In genomic region chr15:84609825-84610442, GRCm38 (mm10) we compare ENCODE assay signal across 13 mouse cellular contexts. TPM values are rescaled to one million over a fixed set of nuclear protein-coding genes. Genes with fewer than 3 reads are reported as not detected.
A peak's percentile ranks its signal among the peaks of the same experiment; 100 is the strongest.
DNase-seq lines count a peak whose midpoint lies in the region; ATAC-seq lines count a peak whose summit lies in the region.
"Had no signal": no experiment of that assay in that cellular context is flagged by ENCODE, and none has a peak within 500 bp of the region (broad histone marks: within the 10 kb centered on the region; RNA-seq: fewer than 3 reads in every experiment).

No protein-coding gene starts in this region.

- DNase-seq in layer of hippocampus, adult 9-11 months = peak; percentile 58
- DNase-seq in layer of hippocampus, postnatal 25 days (ENCODE audit: extremely low spot score in 1 of 2, low spot score in 1 of 2) = no peak
- peak; percentile 50 to 82 for DNase-seq in frontal cortex, adult 2 months (ENCODE audit: extremely low spot score in 1 of 2, low spot score in 1 of 2)
- DNase-seq in telencephalon, adult 2 months (ENCODE audit: low read depth, low spot score) = peak; percentile 72
- no peak for DNase-seq in heart, embryonic 10.5 days (ENCODE audit: low spot score)
- DNase-seq in gastrocnemius, adult 18-20 months (ENCODE audit: low spot score) = no peak
- DNase-seq: cerebellum, adult 11 months; kidney, adult 8-10 months had no signal

- peaks cover 6% of the 10 kb centered on the region; the same call in 1 of the 2 replicates for H3K9me3 ChIP-seq in kidney, embryonic 14.5 days (ENCODE audit: control insufficient read depth, low read length)
- H3K9me3 ChIP-seq in heart, embryonic 10.5 days = 0 out of 2 replicates have a peak, but pooled peaks cover 3% of the 10 kb centered on the region
- H3K9me3 ChIP-seq: heart, embryonic 13.5 days had no signal

- H3K4me2 ChIP-seq in kidney, embryonic 14.5 days (replicated peaks; ENCODE audit: low read depth, low read length) = no peak overlapping the region
- H3K4me2 ChIP-seq: heart, embryonic 13.5 days; midbrain, embryonic 11.5 days had no signal

- no peak overlapping the region for H3K9ac ChIP-seq in kidney, embryonic 14.5 days (ENCODE audit: low read depth, low read length)
- H3K9ac ChIP-seq: heart, embryonic 13.5 days; liver, embryonic 14.5 days had no signal

- H3K27ac ChIP-seq in kidney, embryonic 14.5 days (ENCODE audit: low read depth, low read length) = no peak overlapping the region
- H3K27ac ChIP-seq in heart, embryonic 10.5 days = no peak overlapping the region
- H3K27ac ChIP-seq: heart, embryonic 13.5 days; liver, embryonic 14.5 days had no signal

- peaks cover 11% of the 10 kb centered on the region; the same call in 1 of the 2 replicates for H3K4me1 ChIP-seq in kidney, embryonic 14.5 days (ENCODE audit: control insufficient read depth, insufficient read depth, low read length)
- peaks cover 23% of the 10 kb centered on the region for H3K4me1 ChIP-seq in heart, embryonic 10.5 days

- H3K4me3 ChIP-seq in kidney, embryonic 14.5 days (ENCODE audit: low read length) = no peak overlapping the region
- H3K4me3 ChIP-seq in heart, embryonic 10.5 days = no peak overlapping the region
- H3K4me3 ChIP-seq: heart, embryonic 13.5 days had no signal

- H3K36me3 ChIP-seq in kidney, embryonic 14.5 days (ENCODE audit: control insufficient read depth, insufficient read depth, low read length) = no peaks in the 10 kb centered on the region
- H3K36me3 ChIP-seq in heart, embryonic 10.5 days = no peaks in the 10 kb centered on the region
- H3K36me3 ChIP-seq: heart, embryonic 13.5 days had no signal

- WGBS in kidney, embryonic 14.5 days = 66% methylated on average over 15 of the region's 15 CpGs
- 39% methylated on average over 15 of the region's 15 CpGs for WGBS in heart, embryonic 10.5 days

- peak; percentile 69 for ATAC-seq in megakaryocyte, adult 5-6 weeks (ENCODE audit: poor library complexity, severe bottlenecking)
- no peak for ATAC-seq in kidney, embryonic 14.5 days (ENCODE audit: low FRiP score, low TSS enrichment)

- H3K27me3 ChIP-seq in kidney, embryonic 14.5 days (ENCODE audit: control insufficient read depth, insufficient read depth, low read length) = peaks cover 4% of the 10 kb centered on the region; the same call in 1 of the 2 replicates
- H3K27me3 ChIP-seq in heart, embryonic 10.5 days (ENCODE audit: insufficient read depth, poor library complexity, severe bottlenecking) = peaks cover 44% of the 10 kb centered on the region

RNA-seq across cellular contexts. Expression of gene Rtl6, which starts 52.3 kb away (rescaled TPM):
- 10 to 100 TPM; 61.7 to 63.5 TPM for total RNA-seq in layer of hippocampus, postnatal 25 days (2021)
- 37.5 and 42.3 TPM in 2 replicates for polyA plus RNA-seq in frontal cortex, adult 2 months (2012; rRNA removed)
- 1.7 and 1.8 TPM in 2 replicates for total RNA-seq in megakaryocyte, adult 5-6 weeks (2015)
- total RNA-seq in megakaryocyte, adult 5-6 weeks (2017) = 2.1 and 2.2 TPM in 2 replicates
- 5.7 and 9.5 TPM in 2 replicates for polyA plus RNA-seq in kidney, embryonic 14.5 days (2014; fragmentation: Nextera tagmentation; extraction: Ambion mirVana)
- polyA plus RNA-seq in heart, embryonic 10.5 days (2016; fragmentation: Nextera tagmentation; extraction: Ambion mirVana) = 13.1 and 14.9 TPM in 2 replicates
- total RNA-seq in gastrocnemius, adult 18-20 months (2021) = 1 to 10 TPM; 4.0 to 4.1 TPM

RNA-seq across cellular contexts. Expression of gene Prr5, which starts 59.5 kb away (rescaled TPM):
- 10 to 100 TPM; 10.1 to 16.9 TPM for total RNA-seq in layer of hippocampus, postnatal 25 days (2021)
- 7.6 and 10.2 TPM in 2 replicates for polyA plus RNA-seq in frontal cortex, adult 2 months (2012; rRNA removed)
- 5.6 and 6.4 TPM in 2 replicates for total RNA-seq in megakaryocyte, adult 5-6 weeks (2015)
- total RNA-seq in megakaryocyte, adult 5-6 weeks (2017) = 4.4 and 5.4 TPM in 2 replicates
- polyA plus RNA-seq in kidney, embryonic 14.5 days (2014; fragmentation: Nextera tagmentation; extraction: Ambion mirVana) = 27.2 and 34.8 TPM in 2 replicates
- polyA plus RNA-seq in heart, embryonic 10.5 days (2016; fragmentation: Nextera tagmentation; extraction: Ambion mirVana) = 30.6 and 33.1 TPM in 2 replicates
- 1 to 10 TPM; 2.4 to 3.2 TPM for total RNA-seq in gastrocnemius, adult 18-20 months (2021)

Comparison
In these comparisons a context has a peak if more than half of its experiments do, and no peak if none do; other contexts are left out.
1. DNase-seq: peak in layer of hippocampus, adult 9-11 months (single experiment), frontal cortex, adult 2 months (2 of 2) and telencephalon, adult 2 months (single experiment); none in layer of hippocampus, postnatal 25 days (0 of 2), heart, embryonic 10.5 days (single experiment) and gastrocnemius, adult 18-20 months (single experiment).
2. RNA of gene Rtl6, which starts 52.3 kb away (total RNA-seq): 61.7 to 63.5 TPM in layer of hippocampus, postnatal 25 days; 4.0 to 4.1 TPM in gastrocnemius, adult 18-20 months and 1.7 to 2.2 TPM in megakaryocyte, adult 5-6 weeks; every median in the first group is over 10 times any median in the second.